In the genomic region with DNA sequence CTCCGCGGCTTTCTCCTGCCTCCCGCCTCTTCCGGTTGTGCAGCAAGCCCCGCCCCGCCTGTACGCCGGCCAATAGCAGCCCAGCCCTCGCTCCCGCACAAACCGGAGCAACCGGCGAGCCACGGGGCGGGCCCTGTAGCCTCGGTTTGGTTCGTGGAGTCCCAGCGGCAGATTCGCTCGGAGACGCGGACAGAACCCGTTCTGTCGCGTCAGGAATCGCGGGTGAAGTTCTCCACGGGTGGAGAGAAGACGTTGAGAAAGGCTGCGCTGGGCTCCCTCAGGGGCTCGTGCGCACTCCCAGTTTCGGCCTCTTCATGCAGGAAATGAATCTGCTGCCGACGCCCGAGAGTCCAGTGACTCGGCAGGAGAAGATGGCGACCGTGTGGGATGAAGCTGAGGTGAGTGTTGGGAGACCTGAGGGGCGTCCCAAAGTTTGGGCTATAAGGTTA, we compare ENCODE assay signal across 8 mouse cellular contexts. TPM values are rescaled to one million over a fixed set of nuclear protein-coding genes. Genes with fewer than 3 reads are reported as not detected.
A peak's percentile ranks its signal among the peaks of the same experiment; 100 is the strongest.
DNase-seq lines count a peak whose midpoint lies in the region; ATAC-seq and TF ChIP-seq lines count a peak whose summit lies in the region.

A gene (plus strand): TSS at position 76 of the 449 bp plus-strand sequence.

- H3K27ac ChIP-seq in forebrain, postnatal 0 days (ENCODE audit: low read depth, low read length), result peak within 1 kb of the TSS; percentile 90
- peak within 1 kb of the TSS; percentile 85 for H3K27ac ChIP-seq in lung, embryonic 15.5 days

- no peaks in the 10 kb centered on the region for H3K9me3 ChIP-seq in G1E (replicated peaks)
- no peaks in the 10 kb centered on the region for H3K9me3 ChIP-seq in forebrain, postnatal 0 days (ENCODE audit: low read length)
- no peaks in the 10 kb centered on the region for H3K9me3 ChIP-seq in lung, embryonic 15.5 days

- H3K4me2 ChIP-seq in forebrain, postnatal 0 days (ENCODE audit: low read depth), result peak within 1 kb of the TSS; percentile 82
- peak within 1 kb of the TSS; percentile 90 for H3K4me2 ChIP-seq in lung, embryonic 15.5 days

- ATAC-seq in G1E (ENCODE audit: extremely low read depth, insufficient number of reproducible peaks, low FRiP score, poor library complexity, severe bottlenecking), result peak; percentile 97
- peak; percentile 99 for ATAC-seq in forebrain, postnatal 0 days
- peak; percentile 99 for ATAC-seq in lung, embryonic 15.5 days (ENCODE audit: borderline replicate concordance, extremely low read depth, low FRiP score, low TSS enrichment)

- peaks cover 61% of the 10 kb centered on the region for H3K4me1 ChIP-seq in G1E (ENCODE audit: insufficient read depth, low read depth, low read length)
- peaks cover 11% of the 10 kb centered on the region for H3K4me1 ChIP-seq in forebrain, postnatal 0 days (ENCODE audit: insufficient read depth)
- H3K4me1 ChIP-seq in lung, embryonic 15.5 days, result peaks cover 10% of the 10 kb centered on the region

- H3K36me3 ChIP-seq in G1E (replicated peaks), result peaks cover 53% of the 10 kb centered on the region
- peaks cover 38% of the 10 kb centered on the region for H3K36me3 ChIP-seq in forebrain, postnatal 0 days (ENCODE audit: insufficient read depth)
- H3K36me3 ChIP-seq in lung, embryonic 15.5 days, result peaks cover 38% of the 10 kb centered on the region

- peak within 1 kb of the TSS; percentile 78 for H3K4me3 ChIP-seq in G1E (ENCODE audit: low read depth, low read length)
- H3K4me3 ChIP-seq in forebrain, postnatal 0 days (ENCODE audit: low read depth, low read length), result peak within 1 kb of the TSS; percentile 88
- H3K4me3 ChIP-seq in lung, embryonic 15.5 days, result peak within 1 kb of the TSS; percentile 90

- no peak for TF ChIP-seq CTCF in G1E (IDR thresholded peaks at IDR 0.05; ENCODE audit: low read depth, low read length)
- no peak; the same call in 1 of the 2 replicates for TF ChIP-seq CTCF in forebrain, postnatal 0 days (IDR thresholded peaks at IDR 0.05; ENCODE audit: low read depth)

- H3K9ac ChIP-seq in forebrain, postnatal 0 days, result peak within 1 kb of the TSS; percentile 80
- peak within 1 kb of the TSS; percentile 84 for H3K9ac ChIP-seq in lung, embryonic 15.5 days

- no peaks in the 10 kb centered on the region for H3K27me3 ChIP-seq in G1E (ENCODE audit: insufficient read depth, low read length)
- no peaks in the 10 kb centered on the region for H3K27me3 ChIP-seq in forebrain, postnatal 0 days (ENCODE audit: insufficient read depth, low read length)
- H3K27me3 ChIP-seq in lung, embryonic 15.5 days, result no peaks in the 10 kb centered on the region

- peak; percentile 94 for DNase-seq in G1E (ENCODE audit: low spot score)
- peak; percentile 98 to 99 for DNase-seq in cerebellum, adult 18-20 months
- DNase-seq in forebrain, postnatal 0 days, result peak; percentile 96
- DNase-seq in heart, postnatal 4 days, result peak; percentile 98
- peak; percentile 93 for DNase-seq in layer of hippocampus, adult 8-10 months (ENCODE audit: low spot score in 2 of 2)
- DNase-seq in ovary, adult 18-20 months (ENCODE audit: low spot score), result peak; percentile 94
- peak; percentile 94 for DNase-seq in thymus, postnatal 0 days (ENCODE audit: low spot score)

- under 1% methylated on average over 40 of the region's 40 CpGs for WGBS in forebrain, postnatal 0 days
- under 1% methylated on average over 40 of the region's 40 CpGs for WGBS in lung, embryonic 15.5 days

RNA-seq across cellular contexts. Expression of the gene that starts here (rescaled TPM):
- total RNA-seq in G1E (2014; fragmentation: Nextera tagmentation), result 109 and 141 TPM in 2 replicates
- total RNA-seq in G1E (2017), result 280 and 333 TPM in 2 replicates
- 151 and 165 TPM in 2 replicates for polyA plus RNA-seq in G1E (2012)
- total RNA-seq in forebrain, postnatal 0 days (2014; rRNA removed), result 184 and 255 TPM in 2 replicates
- polyA plus RNA-seq in forebrain, postnatal 0 days (2015; fragmentation: Nextera tagmentation; extraction: Ambion mirVana), result 242 and 253 TPM in 2 replicates
- total RNA-seq in heart, postnatal 4 days (2021), result 100 to 1,000 TPM; 240 to 248 TPM
- total RNA-seq in layer of hippocampus, adult 8-10 months (2022), result 100 to 1,000 TPM; 180 to 209 (median 206) TPM
- polyA plus RNA-seq in lung, embryonic 15.5 days (2015; fragmentation: Nextera tagmentation; extraction: Ambion mirVana), result 254 and 278 TPM in 2 replicates
- 302 and 307 TPM in 2 replicates for polyA plus RNA-seq in thymus, postnatal 0 days (2015; fragmentation: Nextera tagmentation; extraction: Ambion mirVana)

Comparison
In these comparisons a context has a peak if more than half of its experiments do, and no peak if none do; other contexts are left out.
1. Peak in every context shown above with its lines: DNase-seq, ATAC-seq, H3K4me3 ChIP-seq and H3K27ac ChIP-seq.